Mouse (Mus musculus): Measurements from ENCODE around the gene Rai1.

Gene Rai1

GRCm38 (mm10) chr11:60127863-60128512 lies 23.2 kb downstream of the Rai1 start:
- peak; percentile 46 for DNase-seq (ENCODE audit: low spot score)

- no peak for DNase-seq (ENCODE audit: low spot score)
Observed at GRCm38 (mm10) chr11:60130516-60130915, 25.7 kb downstream of the Rai1 start.

DNA sequence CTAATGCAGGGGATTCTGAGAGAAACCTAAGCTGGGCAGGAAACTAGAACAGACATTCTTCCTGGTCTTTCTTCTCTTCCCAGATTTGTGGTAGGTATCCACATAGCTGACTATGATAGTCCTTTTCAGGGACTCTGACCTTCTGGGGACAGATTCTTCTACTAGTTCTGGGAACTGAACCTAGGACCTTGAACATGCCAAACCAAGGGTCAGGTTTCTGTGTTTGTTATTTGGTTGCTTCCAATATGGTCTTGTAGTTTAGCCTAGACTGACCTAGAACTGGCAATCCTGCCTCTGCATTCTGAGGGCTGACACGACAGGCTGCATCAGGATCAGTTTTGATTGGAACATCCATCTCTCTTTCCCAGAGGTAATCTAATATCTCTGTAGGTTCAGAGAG lies 27.2 kb downstream of the Rai1 start:
- no peak for DNase-seq (ENCODE audit: low spot score)

GRCm38 (mm10) chr11:60136491-60136890 lies 31.7 kb downstream of the Rai1 start:
- no peak for DNase-seq (ENCODE audit: low spot score)

DNA sequence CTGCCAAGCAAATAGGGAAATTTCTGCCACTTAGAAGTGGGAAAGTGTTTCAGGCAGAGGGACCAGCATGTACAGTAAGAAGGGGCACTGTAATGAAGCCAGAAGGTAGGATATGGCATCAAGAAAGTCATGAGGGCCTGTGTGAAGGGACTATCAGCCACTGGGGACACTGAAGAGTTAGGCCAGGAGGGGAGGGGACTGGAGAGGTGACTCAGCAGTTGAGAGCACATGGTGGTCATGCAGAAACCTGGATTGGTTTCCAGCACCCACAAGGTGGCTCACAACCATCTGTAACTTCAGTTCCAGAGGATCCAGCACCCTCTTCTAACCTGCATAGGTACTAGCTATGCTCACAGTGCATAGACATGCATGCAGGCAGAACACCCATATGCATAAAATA lies 32.4 kb downstream of the Rai1 start:
- DNase-seq (ENCODE audit: low spot score): no peak

GRCm38 (mm10) chr11:60139141-60139733 lies 34.4 kb downstream of the Rai1 start:
- peak; percentile 62 for DNase-seq (ENCODE audit: low spot score)

DNA sequence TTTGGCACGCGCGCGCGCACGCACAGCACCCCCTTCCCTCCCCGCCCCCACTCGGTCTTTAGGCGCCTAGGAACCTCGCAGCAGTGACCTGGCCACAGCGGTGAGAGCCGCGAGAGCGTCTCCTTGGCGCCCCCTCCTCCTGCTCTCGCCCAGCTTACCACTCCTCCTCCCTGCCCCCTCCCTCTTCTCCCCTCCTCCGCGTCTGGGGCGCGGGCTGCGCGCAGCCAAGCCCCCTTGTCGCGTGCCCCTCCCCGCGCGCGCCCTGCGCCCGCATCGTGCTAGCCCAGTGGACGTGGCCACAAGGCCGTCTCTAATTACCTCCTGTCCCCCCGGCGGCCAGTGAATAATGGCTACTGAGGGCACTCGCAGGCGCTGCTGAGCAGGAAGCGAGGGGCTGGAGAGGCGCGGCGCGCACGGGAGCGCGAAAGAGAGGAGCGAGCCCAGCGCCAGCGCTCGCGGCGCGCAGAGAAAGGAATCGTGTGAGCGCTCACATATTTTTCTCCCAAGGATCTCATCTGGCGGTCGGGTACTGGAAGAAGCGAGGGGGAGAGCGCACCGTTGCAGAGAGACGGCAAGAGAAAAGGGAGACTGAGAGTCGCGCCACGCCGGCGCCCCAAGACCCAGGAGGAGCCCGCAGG lies 35.0 kb downstream of the Rai1 start:
- peak; percentile 96 for DNase-seq (ENCODE audit: low spot score)

DNA sequence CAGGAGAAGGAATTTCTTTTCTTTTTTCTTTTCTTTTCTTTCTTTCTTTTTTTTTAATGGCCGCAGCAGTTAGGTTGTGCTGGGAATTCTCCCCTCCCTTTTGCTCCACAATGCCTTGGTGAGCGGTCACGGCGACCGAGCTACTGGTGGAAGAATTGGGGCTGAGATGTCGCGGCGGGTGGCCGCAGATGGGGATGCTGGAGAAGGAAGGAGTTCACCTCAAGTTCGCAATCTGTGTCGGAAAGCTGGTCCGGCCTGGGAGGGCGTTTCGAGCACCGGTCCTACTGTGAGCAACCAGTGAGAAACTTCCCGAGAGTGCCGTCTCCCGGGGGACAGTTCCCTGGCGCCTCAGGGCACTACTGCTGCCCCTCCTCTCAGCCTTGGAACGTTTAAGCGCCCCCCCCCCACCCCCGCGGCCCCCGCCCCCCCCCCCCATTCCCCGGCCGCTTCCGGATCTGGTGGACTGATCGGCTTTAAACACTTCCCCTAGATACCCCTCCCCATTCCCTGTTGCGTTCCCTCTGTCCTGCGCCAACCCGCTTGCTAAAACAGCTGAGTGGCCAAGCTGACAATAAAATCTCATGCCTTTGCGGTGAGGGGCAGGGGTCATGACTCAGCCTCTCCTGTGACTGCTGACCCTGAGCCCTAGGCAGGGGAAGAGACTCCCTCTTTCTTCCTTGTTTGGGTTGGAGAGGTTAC lies 35.9 kb downstream of the Rai1 start:
- DNase-seq (ENCODE audit: low spot score): peak; percentile 80

DNA sequence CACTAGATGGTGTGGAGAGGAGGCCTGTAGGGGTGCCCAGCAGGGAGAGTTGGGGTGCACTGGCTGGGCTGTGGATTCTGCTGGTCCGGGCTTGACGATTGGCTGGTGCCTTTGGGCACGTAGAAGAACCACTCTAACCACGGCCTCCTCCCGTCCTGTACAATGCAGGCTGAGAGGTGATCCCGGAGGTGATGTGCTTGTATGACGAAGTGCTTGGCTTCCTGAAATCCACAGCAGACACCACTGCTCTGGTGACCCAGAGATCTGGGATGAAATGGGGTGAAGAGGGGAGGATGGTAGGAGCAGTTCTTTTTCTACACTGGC lies 36.4 kb downstream of the Rai1 start:
- DNase-seq (ENCODE audit: low spot score): no peak

- DNase-seq (ENCODE audit: low spot score): no peak
Observed at GRCm38 (mm10) chr11:60143086-60143485, 38.3 kb downstream of the Rai1 start.

DNA sequence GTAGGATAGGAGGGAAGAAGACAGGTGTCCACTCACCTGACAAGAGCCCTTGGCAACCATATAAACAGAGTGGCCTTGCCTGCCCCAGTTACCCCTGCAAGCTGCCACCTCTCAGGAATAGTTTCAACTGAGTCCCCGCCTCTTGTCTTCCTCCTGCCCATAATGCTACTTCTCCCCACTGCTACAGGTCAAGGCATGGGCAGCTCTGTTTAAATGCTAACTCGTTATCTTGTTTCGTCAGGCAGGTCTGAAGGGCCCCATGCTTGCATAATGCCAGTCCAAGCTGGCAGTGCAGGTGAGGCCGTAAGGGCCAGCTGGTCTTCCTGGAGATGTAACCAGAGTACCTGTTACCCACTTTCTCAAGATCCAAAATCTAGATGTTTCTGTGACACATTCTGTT lies 41.4 kb downstream of the Rai1 start:
- no peak for DNase-seq (ENCODE audit: low spot score)

DNA sequence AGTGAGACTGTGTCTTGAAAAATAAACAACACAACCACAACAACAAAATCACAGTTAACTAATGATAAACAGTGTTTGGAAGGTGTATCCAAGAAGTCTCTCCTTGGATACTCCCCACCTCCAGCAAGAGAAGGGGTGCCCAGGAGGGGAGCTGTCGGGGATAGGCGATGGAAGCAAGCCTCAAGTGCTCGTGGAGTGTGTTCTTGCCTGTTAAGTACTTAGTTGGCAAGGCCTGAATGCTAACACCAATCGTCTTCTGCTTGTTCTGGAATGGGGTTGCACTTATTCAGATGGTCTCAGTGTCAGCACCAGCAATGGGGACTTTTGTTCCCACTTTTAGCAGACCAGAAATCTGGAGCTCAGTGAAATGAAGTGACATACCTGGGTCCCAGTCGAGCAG lies 43.8 kb downstream of the Rai1 start:
- no peak for DNase-seq (ENCODE audit: low spot score)

GRCm38 (mm10) chr11:60149086-60149485 lies 44.3 kb downstream of the Rai1 start:
- no peak for DNase-seq (ENCODE audit: low spot score)

DNA sequence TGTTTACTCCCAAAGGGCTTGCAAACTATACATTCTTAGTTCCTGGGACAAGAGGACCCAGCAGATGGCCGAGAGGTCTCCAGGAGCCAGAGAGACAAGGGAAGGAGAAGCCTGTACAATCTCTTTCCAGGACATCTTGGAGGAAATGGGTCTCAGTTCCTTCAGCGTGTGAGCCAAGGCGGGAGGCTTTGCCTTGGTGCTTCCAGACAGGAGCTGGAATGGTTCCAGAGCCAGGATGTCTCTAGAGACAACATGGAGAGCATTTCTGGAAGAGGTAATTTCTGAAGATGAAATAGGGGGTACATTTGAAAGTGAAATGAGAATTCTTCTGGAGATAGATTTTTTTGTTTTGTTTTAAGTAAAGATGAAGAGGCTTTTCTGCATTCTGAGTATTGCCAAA lies 45.9 kb downstream of the Rai1 start:
- DNase-seq (ENCODE audit: low spot score): no peak

DNA sequence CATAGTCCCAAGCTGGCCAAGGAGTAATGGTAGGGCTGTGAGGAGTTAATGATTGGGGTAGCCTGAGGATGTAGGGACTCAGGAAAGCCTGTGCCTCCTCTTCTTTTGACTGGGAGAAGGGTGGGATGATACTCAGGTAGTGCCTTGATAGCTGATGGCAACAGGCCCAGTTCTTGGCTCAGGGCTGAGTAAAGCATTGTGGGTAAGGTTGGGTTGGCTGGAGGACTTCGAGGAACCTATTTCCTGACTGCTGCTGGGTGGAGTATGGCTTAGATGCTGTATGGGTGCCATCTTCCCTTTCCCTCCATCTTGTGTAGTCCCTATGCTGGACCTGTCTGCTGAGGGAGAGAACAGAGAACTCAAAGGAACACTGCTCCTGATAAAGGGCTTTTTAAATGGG lies 47.5 kb downstream of the Rai1 start:
- DNase-seq (ENCODE audit: low spot score): no peak

- no peak for DNase-seq (ENCODE audit: low spot score)
Observed at GRCm38 (mm10) chr11:60153936-60154335, 49.1 kb downstream of the Rai1 start.

- no peak for DNase-seq (ENCODE audit: low spot score)
Observed at GRCm38 (mm10) chr11:60155690-60156089, 50.9 kb downstream of the Rai1 start.

GRCm38 (mm10) chr11:60158271-60158670 lies 53.5 kb downstream of the Rai1 start:
- DNase-seq (ENCODE audit: low spot score): no peak

- DNase-seq (ENCODE audit: low spot score): no peak
Observed at GRCm38 (mm10) chr11:60159955-60160354, 55.1 kb downstream of the Rai1 start.

- DNase-seq (ENCODE audit: low spot score): no peak
Observed at GRCm38 (mm10) chr11:60160454-60161114, 55.8 kb downstream of the Rai1 start.

DNA sequence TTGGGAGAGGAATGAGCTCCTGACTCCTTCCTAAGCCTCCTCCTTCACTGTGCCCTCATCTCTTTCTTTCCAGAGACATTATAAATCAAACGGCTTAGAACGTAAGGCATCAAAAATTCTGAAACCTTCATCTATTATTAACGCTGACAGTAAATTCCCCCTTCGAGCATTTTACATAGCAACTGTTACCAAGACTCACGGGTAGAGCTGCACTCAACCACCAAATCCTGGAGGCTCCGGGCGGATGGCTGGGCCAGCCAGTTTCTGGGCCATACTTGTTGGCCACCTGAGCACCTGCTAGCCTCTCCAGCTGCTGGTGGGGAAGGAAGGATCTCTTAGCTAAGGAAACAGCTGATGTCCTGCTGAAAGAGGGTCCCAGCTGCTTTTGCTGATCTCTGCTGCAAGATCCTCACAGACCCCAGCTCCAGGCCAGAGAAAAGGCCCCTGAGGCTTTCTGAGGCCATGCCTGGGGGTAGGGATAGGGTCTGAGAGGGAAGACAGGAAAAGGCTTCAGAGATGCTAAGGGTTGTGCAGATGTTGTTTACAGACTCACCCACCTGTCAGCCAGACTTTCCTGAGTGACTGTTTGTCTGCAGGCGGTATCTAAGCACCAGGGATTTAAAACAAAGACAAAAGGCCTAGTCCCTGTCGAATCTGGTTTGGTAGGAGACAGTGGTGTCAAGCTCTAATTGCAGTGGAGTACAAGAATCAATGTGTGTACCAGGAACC lies 56.5 kb downstream of the Rai1 start:
- no peak for DNase-seq (ENCODE audit: low spot score)

- no peak for DNase-seq (ENCODE audit: low spot score)
Observed at GRCm38 (mm10) chr11:60162547-60162946, 57.7 kb downstream of the Rai1 start.
